Mouse (Mus musculus): ENCODE measurements around the gene Trim25.

Gene Trim25

GRCm38 (mm10) chr11:88998974-88999722, at the start of gene Trim25:
Gene Trim25, plus strand, starts transcription at chr11:88999376.
- peak; percentile 98 for DNase-seq (ENCODE audit: low read depth)

- peak; percentile 58 for DNase-seq (ENCODE audit: low read depth)
Measured at GRCm38 (mm10) chr11:88949802-88950639, 49.2 kb upstream of the Trim25 start.

DNA sequence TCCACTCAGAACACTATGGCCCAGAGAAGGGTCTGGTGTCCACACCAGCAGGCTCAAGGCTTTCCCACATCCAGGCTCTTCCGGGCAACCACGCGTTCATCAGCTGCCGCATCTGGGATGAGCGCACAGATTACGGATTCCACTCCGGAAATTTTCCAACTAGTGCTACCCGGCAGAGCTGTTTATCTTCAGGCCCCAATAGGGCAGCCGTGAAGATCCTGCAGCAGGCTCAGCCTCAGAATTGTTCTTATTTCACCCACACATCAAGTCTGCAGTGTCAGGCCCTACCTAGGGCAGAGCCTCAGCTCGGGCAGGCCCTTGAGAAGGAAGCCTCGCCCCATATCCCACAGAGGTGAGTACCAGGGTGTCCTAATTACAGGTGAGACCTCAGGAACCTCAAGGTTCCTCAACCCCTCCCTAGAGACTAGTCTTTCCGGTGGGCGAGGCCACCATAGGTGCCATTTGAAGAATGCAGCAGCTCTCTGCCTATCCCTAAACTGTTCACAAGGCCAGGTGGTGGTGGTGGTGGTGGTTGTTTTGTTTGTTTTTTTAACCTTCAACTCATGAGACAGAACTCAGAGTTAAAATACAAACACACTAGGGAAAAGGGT, 48.4 kb upstream of the Trim25 start:
- DNase-seq (ENCODE audit: low read depth): peak; percentile 29

- DNase-seq (ENCODE audit: low read depth): no peak
Measured at GRCm38 (mm10) chr11:88951576-88951975, 47.6 kb upstream of the Trim25 start.

DNA sequence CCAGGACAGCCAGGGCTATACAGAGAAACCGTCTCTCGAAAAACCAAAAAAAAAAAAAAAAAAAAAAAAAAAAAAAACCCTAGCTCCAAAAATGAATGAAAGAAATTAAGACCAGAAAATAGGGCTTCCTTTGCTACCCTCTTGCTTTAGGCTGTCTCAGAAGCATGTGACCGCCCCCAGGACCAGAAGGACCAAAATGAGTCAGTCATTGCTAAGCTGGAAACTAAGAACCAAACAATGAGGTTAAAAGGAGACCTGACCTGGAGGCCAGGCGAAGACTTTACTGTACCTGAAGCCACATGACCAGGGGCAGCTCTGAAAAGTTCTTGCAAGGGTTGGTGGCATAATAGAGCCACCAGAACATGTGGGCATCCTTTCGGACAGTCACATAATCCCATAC, 47.1 kb upstream of the Trim25 start:
- DNase-seq (ENCODE audit: low read depth): peak; percentile 50

DNA sequence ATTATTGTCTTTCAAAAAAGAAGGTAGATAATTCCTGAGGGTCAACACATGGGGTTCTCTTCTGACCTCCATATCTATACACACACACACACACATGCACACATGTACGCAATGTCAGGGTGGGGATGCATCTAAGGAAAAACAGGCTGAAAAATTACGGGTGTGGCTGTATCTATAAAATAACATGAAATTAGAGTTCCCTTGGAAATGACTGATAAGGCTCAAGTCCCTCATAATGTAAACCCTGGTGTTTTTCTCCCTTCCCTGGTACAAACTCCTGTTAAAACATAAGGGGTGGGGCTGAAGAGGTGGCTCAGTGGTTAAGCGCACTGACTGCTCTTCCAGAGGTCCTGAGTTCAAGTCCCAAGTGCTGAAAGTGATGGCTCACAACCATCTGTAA, 45.6 kb upstream of the Trim25 start:
- peak; percentile 15 for DNase-seq (ENCODE audit: low read depth)

GRCm38 (mm10) chr11:88954803-88955202, 44.4 kb upstream of the Trim25 start:
- DNase-seq (ENCODE audit: low read depth): peak; percentile 82

DNA sequence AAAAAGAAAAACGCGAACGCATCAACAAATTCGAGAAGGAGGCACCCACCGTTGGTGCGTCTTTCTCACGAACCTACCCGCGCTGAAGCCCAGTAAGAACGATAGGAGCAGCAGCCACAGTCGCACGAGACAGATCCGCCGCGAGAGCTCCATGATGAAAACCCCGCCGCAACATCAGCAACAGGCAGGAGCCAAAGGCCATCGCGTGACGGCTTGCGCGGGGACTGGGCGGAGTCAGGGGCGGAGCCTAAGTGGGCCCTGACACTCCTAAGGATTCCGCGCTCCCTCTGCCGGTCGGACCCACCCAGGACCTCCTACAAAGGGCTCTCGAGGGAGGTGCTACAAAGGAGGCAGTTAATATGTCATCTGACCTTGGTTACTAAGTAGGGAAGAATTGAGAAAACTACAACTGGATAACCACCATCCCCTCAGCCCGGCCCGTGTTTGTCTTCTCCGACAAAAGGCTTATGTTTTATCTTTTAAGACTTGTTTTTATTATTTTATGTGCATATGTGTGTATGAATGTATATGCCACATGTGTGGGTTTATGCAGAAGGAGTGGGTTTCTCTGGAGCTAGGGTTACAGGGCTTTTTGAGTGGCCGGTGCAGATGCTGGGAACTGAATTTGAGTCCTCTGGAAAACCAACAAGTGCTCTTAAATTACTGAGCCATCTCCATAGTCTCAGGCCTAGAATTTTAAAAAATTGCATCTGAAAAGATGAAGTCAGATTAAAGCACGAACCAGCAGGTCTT, 43.8 kb upstream of the Trim25 start, which contains the start of gene Scpep1:
Gene Scpep1 (minus strand): TSS at position 249 of the 753 bp plus-strand sequence.
- peak; percentile 98 for DNase-seq (ENCODE audit: low read depth)

DNA sequence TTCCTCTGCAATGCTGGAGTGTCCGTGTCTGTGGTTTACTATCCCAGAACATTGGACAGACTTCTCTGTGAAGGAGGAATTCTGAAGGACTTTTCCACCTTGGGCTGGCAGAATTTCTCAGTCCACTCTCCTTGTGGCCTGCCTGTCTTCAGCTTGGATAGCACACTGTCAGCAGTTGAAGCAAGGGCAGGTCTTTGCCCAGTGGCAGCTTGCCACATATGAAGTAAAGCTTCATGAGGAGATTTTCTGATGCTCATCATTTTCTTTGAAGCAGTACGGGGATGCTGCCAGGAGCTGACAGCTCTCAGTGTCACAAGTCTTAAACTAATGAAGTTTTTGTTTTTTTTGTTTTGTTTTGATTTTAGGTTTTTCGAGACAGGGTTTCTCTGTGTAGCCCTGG, 40.3 kb upstream of the Trim25 start:
- DNase-seq (ENCODE audit: low read depth): no peak

DNA sequence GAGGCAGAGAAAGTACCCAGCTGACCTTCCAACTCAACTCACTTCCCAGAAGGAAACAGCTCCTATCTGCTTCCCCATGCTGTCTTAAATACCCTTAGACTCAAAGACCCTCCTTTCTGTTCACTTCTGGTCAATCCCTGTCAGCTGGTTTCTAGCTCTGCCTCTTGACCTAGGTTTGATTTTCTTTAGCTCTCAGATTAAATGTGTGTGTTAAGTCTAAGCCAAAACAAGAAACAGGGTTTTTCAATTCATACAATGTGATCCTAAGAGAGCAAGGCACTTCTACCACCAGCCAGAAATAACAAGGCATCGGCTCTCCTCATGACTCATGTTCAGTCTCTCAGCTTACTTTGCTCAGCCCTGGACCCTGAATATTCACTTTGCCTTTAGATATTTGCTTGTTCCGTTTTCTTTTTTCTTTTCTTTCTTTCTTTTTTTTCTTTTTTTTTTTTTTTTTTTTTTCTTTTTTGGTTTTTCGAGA, 32.3 kb upstream of the Trim25 start, which contains the start of gene Elobl:
Gene Elobl (minus strand): TSS at position 51 of the 481 bp plus-strand sequence.
- DNase-seq (ENCODE audit: low read depth): no peak

- no peak for DNase-seq (ENCODE audit: low read depth)
Measured at GRCm38 (mm10) chr11:88970202-88970732, 28.9 kb upstream of the Trim25 start, which contains the start of gene Coil. Gene Coil, plus strand, starts transcription at chr11:88970252.

DNA sequence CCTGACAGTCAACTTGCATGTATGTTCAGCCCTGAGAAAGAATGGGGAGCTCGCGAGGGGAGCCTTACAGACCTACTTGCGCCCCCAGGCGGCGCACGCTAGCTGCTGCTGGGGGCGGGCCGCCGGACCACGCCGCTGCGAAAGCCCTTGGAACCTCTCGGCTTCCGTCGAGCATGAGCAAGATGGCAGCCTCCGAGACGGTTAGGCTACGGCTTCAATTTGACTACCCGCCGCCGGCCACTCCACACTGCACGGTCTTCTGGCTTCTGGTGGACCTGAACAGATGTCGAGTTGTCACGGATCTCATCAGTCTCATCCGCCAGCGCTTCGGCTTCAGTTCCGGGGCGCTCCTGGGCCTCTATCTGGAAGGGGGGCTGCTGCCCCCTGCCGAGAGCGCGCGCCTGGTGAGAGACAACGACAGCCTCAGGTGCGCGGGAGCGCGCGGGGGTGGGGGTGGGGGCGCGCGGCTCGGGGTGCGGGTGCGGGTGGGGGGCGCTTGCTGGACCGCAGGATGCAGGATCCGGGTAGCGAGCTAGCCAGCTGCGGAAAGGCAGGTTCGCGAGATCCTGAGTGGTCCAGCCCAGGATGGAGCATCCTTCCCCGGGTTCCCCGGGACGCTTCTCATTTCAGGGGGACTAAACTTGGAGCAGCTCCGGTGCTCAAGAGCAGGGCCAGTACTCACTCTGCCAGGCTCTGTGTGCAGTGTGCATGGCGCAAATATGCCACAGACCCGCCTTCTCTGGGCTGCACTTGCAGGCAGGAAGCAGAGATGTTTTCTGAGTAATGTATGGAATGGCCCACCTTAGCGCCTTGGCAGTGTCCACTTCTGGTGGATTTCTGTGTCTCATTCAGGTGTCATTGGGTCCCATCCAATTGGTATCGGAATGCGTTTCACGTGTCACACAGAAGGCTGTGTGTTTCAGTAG, 25.1 kb upstream of the Trim25 start:
- peak; percentile 95 for DNase-seq (ENCODE audit: low read depth)

DNA sequence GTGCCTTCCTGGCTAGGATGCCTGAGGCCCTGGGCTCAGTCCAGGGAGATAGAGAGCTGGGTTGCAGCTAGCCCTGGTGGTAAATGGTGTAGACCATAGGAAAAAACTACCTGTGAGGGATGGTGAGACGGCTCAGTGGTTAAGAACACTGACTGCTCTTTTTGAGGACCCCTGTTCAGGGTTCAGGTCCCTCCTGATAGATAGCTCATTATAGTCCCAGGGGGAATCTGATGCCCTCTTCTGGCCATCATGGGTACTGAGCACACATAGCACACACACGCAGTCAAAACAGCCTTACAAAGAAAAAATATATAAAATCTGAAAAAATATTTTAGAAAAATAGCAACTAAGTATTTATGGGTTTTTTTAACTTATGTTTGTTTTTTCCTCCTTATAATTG, 22.9 kb upstream of the Trim25 start:
- peak; percentile 61 for DNase-seq (ENCODE audit: low read depth)

GRCm38 (mm10) chr11:88977188-88977587, 22.0 kb upstream of the Trim25 start:
- no peak for DNase-seq (ENCODE audit: low read depth)

GRCm38 (mm10) chr11:88981337-88981736, 17.8 kb upstream of the Trim25 start:
- no peak for DNase-seq (ENCODE audit: low read depth)

GRCm38 (mm10) chr11:88986616-88987015, 12.6 kb upstream of the Trim25 start:
- DNase-seq (ENCODE audit: low read depth): no peak

GRCm38 (mm10) chr11:88988956-88989355, 10.2 kb upstream of the Trim25 start:
- DNase-seq (ENCODE audit: low read depth): no peak

GRCm38 (mm10) chr11:88989530-88989929, 9.6 kb upstream of the Trim25 start:
- DNase-seq (ENCODE audit: low read depth): peak; percentile 80

- DNase-seq (ENCODE audit: low read depth): no peak
Measured at GRCm38 (mm10) chr11:88993186-88993585, 6.0 kb upstream of the Trim25 start.

DNA sequence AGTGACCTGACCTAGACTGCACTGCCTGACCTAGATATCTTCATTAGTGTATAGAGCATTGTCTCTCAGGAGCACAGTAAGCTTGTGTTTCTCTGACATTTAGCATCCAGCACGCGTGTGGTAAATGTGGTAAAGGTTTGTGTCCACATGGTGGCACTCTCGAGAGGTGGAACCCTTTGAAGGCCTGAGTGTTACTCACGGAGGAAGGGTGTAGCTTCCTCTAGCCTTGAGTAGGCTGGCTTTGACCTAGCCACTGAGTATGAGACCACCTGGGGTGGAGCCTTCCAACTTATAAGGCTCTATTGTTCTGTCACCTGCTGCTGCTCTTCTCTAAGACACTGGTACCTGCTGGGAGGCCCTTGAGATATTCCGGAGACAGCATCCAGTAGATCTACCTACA, 5.6 kb upstream of the Trim25 start:
- peak; percentile 89 for DNase-seq (ENCODE audit: low read depth)

Data from induced T-regulatory cell, adult 2 months (primary cell).